Mouse (Mus musculus) right cerebral cortex, postnatal 25 days (tissue): ENCODE data around the gene Clca3a2.
"Not testable (repeated sequence)": the region's sequence is repeated elsewhere in the genome, so short reads cannot be mapped to it uniquely, and the experiment has no call there.

Experiments
- DNase-seq: peaks from one replicate; pipeline ENCODE4 v3.0.0; 2022

Clca3a2 gene

DNA sequence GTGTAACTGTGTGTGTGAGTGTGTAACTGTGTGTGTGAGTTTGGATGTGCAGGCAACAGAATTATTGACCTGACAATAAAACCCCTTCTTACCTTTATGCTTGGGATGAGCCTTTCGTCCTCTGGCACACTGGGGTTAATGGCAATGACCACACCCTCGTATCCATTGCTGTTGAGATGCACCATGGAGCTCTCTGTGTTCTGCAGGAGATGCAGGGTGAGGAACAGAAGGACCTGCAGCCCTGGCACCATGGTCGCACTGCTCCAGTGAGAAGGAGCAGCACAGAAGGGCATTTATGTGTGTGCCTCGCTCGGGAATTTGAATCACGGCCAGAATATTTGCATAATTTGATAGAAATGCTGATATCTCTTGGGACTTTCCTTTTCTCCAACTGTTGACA, at the start of gene Clca3a2:
Clca3a2 (minus strand) TSS at position 276 of the 400 bp plus-strand sequence.
- DNase-seq = not testable (repeated sequence)

DNA sequence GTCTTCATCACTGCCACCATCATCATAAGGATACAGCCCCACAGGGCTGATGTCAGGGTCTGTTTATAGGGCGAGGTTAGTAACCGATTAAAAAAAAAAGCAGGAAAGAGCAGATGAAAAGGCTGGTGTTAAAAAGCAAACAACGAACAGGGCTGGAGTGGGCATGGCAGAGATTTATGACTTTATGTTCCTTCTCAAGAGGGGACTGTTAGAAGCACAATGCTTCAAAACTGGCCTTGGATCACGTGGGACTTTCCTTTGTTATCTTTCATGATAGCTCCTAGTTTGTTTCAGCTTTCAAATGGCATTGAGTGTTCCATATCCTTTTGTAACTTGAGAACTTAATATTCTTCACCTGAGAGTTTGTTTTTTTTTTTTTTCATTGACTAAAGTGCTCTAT, 30.3 kb upstream of the Clca3a2 start:
- DNase-seq = no peak

DNA sequence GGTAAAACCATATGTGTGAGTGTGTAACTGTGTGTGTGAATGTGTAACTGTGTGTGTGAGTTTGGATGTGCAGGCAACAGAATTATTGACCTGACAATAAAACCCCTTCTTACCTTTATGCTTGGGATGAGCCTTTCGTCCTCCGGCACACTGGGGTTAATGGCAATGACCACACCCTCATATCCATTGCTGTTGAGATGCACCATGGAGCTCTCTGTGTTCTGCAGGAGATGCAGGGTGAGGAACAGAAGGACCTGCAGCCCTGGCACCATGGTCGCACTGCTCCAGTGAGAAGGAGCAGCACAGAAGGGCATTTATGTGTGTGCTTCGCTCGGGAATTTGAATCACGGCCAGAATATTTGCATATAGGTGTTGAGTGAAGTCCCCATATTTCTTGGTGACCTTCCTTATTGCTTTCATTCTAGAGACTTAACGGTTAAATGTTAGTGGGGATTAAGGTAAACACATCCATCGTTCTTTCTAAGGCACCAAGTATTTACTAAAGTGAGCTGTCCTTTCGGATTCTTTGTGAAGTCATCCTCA, 29.8 kb upstream of the Clca3a2 start, which contains the start of gene Clca3b:
Clca3b (minus strand) TSS at position 344 of the 543 bp plus-strand sequence.
- not testable (repeated sequence) for DNase-seq

DNA sequence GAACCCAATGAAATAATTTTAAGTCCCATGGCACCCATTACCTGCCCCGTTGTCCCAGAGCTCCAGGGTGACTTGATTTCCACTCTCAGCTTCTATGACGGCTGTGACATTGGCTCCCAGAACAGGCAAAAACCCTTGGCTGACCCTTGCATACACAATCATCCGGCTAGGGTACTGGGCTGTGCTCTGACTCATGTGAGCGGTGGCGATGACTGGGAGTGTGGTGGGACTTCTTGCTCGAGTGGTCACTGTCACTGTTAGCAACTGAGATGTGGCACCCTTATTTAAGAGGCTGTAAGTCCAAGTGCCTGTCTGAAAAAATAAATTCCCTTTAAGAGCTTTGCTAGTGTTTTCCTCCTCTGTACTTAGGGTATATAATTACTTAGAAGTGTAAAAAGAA, 8.0 kb upstream of the Clca3a2 start:
- no peak for DNase-seq

DNA sequence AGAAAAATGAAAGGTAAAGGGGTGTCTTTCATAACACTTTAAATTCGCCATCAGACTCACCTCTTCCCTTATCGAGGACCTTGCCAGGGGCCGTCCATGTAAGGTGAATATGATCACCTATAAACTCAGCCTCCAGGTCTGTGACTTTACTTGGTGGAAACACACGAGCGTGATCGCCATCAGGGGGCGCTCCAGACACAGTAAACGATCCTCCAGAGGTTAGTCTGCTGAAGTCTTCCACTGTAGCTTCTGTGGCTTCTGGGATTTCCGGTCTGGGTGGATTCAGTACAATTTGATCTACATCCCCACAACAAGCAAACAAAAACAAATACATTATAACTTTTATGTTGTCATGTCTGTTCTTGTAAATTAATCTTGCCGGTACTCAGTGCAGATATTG, 5.9 kb upstream of the Clca3a2 start:
- peak; percentile 77 for DNase-seq

DNA sequence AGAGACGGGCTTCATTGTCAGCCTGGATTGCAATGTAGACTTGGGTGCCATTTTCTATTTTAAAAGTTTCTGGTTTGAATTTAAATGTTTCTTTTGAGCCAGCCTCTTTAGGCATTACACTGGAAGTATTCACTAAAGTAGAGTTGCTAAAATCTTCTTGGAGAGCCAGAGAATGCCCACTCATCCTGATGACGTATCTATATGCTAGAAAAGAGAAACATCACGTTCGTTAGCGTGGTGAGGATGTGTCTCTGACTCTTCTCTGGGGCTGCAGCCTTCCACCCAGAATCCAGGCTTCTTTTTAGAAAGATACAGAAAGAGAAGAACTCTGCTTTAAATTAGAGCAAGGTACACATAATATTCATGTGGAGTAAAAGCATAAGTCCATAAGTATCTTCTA, 4.0 kb upstream of the Clca3a2 start:
- DNase-seq = no peak

DNA sequence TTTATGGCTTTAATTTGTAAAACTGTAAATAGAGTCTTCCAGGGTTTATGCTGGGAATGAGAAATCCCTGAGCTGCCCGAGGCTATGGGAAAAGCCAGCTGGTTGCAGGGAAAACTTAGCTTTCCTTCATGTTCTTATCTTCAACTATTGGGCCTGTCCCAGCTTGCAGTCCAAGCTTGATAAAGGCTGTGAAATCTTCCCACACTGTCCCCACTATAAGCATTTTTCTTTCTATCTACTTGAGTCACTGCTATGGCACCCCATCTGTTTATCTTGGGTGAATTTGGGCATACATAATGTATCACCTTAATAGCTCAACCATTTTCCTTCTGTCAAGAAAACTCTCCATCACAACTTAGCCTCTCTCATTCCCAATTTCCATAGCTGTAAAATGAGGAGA, 1.3 kb upstream of the Clca3a2 start:
- DNase-seq = no peak

DNA sequence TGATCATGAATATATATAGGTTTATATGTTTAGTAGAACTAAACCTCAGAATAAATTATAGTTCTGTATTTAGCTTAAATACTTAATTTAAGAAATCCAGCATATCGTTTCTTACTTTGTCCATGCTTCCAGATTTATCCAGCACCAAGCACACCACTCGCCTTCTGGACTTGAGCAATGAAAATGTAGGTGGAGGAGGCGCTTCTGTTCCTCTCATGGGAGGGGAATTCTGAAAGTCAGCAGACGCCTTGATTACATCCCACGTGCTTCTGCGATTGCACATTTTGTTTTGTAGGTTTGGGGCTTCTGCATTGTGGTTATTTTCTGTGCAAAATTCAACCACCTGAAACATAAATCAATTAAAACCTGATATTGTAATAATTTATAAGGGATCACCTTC, 6.0 kb downstream of the Clca3a2 start:
- DNase-seq = not testable (repeated sequence)

DNA sequence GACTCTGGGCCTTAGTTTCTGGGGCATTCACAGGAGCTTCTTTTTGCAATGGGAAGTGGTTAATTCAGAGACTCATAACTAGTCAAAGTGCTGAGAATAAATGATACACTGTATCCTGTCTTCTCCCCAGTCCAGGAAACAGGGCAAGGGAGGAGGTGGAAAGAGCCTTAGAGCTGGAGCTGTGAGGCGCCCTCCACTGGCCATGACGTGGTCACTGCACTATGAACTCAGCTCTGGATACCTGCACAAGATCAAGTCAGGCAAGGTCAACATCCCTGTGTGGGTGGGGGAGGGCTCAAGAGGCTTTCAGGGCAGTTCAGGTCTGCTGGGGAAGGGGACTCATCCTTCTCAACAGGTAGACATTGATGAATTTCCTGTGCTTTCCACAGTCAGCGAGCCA, 7.5 kb downstream of the Clca3a2 start:
- no peak for DNase-seq

DNA sequence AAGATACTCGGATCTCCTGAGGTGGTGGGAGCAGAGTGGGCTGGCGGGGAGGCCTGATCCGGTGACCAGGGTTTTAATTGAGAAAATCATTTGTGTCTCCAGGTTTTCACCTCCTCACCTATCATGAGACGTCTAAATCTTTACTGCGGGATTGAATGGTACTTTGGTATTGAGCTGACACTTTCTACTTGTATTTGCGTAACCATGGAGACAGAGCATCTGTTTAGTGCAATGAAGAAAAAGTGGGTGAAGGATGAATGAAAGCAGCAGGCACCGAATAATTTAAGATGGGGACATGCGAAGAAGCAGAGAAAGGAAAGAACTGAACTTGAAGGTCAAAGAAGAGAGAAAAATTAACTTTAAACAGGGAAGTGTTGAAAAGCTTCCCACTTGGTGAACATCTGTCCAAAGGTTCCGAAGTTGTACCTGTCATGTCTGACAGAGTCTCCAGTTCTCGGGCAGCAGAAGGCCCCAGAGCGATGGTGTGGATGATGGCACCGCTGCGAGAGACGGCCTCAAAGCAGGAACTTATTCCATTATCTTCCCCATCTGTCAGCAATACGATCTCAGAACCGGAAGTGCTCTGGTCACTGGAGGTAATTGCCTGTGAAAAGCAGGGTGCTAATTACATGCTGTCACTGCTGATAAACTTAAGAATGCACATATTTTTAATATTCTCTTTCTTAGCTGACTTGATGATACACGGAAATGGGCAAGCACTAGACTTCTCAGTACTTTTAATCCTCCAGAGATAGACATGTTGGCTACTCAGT, 11.0 kb downstream of the Clca3a2 start:
- not testable (repeated sequence) for DNase-seq

DNA sequence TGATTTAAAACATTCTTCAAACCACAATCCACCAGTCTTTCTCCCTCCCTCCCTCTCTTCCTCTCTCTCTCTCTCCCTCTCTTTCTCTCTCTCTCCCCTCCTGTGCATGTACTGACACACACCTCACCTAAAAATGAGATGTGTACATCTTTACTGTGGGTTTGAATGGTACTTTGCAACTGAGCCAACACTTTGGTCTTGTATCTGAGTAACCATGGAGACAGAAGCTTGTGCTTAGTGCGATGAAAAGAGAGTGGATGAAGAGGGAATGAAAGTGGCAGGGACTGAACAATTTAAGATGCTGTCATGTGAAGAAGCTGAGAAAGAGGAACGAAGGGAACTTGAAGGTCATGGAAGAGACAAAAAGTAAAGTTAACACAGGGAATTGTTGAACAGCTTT, 12.7 kb downstream of the Clca3a2 start:
- not testable (repeated sequence) for DNase-seq

DNA sequence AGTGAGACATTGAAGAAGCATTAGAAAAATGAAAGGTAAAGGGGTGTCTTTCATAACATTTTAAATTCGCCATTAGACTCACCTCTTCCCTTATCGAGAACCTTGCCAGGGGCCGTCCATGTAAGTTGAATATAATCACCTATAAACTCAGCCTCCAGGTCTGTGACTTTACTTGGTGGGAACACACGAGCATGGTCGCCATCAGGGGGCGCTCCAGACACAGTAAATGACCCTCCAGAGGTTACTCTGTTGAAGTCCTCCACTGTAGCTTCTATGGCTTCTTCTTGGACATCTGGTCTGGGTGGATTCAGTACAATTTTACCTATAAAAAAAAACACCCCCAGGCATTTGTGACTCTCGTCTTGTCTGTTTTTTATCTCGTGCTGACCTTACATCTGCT, 17.4 kb downstream of the Clca3a2 start:
- DNase-seq = no peak

DNA sequence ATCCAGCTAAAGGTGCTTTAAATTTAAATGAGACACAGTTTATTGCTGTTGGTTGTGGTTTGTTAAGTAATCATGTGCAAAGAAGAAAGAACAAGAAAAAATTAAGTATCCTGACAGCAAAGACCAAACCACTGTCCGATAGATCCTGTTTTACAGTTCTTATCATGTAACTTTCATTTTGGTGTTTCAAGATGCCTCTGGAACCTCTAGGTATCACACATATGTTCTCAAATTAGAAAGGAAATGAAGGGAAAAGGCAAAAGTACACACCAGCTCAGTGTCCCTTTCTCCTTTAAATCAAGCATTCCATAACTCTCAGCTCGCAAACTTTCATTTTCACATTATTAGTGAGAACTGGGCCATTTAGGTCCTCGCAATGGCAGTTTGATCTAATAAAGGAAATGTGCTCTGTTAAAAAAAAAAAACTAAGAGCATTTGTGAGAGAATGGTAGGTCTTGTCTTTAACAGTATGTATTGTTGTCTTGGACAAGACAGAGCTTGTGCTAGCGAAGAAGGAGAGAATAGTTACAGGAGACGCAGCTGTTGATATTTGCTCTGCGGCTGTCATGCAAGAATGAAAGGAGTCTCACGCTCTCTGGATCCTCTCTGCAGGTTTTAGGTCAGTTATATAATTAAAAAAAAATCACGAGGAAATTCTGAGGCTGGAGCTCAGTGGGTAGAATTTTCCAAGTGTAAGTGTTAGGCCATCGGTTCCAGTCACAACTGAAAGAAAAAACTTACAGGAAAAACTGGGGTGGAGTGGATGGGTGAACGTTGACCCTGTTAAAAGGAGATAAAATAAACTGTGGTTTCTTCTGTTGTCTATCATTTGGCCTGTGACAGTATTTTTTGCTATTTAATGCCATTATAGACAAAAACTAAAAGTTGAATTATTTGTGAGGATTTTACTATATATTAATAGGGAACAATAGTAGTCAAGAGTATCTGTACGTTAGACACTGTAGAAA, 33.8 kb downstream of the Clca3a2 start:
- DNase-seq = no peak

DNA sequence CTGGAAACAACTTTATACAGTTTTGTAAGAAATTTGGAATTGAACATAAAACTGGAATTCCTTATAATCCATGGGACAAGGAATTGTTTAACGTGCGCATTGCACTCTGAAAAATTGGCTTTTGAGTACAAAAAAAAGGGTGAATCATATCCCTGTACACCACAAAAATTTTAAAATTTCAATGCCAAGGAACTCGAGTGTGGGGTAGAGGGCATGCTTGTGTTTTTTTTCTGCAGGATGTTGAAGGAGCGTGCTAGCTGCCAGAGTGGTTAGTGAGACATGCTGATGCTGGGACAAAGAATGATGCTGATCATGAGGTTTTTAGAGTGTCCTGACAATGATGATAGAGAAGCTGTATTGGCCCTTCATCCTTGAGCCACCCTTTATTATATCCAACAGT, 54.1 kb downstream of the Clca3a2 start:
- no peak for DNase-seq

DNA sequence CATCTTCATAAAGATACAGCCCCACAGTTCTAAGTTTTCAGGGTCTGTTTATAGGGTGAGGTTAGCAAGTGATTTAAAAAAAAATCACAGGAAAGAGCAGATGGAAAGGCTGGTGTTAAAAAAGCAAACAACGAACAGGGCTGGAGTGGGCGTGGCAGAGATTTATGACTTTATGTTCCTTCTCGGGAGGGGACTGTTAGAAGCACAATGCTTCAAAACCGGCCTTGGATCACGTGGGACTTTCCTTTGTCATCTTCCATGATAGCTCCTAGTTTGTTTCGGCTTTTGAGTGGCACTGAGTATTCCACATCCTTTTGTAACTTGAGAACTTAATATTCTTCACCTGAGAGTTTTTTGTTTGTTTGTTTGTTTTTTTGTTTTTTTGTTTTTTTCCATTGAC, 57.8 kb downstream of the Clca3a2 start:
- DNase-seq = no peak

DNA sequence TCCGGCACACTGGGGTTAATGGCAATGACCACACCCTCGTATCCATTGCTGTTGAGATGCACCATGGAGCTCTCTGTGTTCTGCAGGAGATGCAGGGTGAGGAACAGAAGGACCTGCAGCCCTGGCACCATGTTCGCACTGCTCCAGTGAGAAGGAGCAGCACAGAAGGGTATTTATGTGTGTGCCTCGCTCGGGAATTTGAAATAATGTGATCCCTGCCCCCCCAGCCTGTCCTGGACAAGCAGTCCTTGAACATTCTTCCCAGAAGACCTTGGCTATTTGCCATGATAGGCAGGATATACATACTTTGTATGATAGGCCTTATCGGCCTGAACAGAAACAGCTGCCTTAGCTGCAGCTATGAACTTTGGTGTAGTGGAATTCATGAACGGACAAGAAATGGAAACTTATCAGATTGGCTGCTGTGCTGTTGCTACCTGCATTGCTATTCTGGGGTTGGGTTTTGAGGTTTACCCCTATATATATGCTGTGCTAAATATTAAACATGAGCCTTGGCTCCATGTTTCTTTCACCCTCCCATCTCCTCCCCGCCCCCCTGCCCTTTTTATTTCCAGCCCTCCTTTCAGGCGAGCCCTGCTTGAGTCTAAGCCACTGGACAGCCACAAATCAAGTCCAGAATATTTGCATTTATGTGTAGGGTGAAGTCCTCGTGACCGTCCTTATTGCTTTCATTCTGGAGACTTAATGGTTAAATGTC, 58.5 kb downstream of the Clca3a2 start, which contains the start of gene Clca3a1:
Clca3a1 (minus strand) TSS at position 386 of the 718 bp plus-strand sequence.
- DNase-seq = no peak

DNA sequence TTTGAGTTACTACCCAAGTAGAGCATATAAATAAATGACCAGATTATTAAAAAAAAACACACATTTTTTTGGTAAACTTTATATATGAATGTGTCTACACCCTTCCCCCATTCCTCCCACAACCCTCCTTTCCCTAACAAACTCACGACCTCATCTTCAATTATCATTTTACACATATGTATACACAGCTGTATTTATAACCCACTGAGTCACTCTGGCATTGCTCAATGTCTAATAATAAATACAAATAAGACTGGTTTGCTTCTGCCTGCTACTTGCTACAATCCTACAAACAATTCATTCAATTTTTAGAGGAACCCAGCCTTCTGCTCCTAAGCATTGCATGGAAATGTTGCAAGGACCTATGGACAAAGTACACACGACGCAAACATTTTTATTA, 59.6 kb downstream of the Clca3a2 start:
- DNase-seq = no peak

DNA sequence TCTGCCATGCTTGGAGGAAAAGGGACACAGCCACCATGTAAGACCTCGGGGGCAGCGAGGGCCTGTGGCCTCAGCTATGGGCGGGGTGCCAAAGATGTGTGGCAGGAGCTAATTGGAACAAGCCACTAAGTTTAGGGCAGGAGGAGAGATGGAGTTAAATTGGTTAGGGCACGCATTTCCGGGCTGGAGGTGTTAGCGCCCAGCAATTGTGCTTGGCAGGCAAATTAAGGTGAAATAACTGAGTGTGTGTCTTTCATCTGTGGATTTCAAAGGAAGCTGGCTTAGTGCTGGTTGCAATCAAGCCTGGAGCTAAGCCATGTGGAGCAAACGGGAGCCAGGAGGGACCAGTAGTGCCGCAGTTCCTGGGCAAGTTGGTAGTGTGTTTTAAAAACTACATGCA, 63.2 kb downstream of the Clca3a2 start:
- not testable (repeated sequence) for DNase-seq

DNA sequence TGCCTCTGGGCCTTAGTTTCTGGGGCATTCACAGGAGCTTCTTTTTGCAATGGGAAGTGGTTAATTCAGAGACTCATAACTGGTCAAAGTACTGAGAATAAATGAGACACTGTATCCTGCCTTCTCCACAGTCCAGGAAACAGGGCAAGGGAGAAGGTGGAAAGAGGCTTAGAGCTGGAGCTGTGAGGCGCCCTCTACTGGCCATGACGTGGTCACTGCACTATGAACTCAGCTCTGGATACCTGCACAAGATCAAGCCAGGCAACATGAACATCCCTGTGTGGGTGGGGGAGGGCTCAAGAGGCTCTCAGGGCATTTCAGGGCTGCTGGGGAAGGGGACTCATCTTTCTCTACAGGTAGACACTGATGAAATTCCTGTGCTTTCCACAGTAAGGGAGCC, 66.2 kb downstream of the Clca3a2 start:
- no peak for DNase-seq

DNA sequence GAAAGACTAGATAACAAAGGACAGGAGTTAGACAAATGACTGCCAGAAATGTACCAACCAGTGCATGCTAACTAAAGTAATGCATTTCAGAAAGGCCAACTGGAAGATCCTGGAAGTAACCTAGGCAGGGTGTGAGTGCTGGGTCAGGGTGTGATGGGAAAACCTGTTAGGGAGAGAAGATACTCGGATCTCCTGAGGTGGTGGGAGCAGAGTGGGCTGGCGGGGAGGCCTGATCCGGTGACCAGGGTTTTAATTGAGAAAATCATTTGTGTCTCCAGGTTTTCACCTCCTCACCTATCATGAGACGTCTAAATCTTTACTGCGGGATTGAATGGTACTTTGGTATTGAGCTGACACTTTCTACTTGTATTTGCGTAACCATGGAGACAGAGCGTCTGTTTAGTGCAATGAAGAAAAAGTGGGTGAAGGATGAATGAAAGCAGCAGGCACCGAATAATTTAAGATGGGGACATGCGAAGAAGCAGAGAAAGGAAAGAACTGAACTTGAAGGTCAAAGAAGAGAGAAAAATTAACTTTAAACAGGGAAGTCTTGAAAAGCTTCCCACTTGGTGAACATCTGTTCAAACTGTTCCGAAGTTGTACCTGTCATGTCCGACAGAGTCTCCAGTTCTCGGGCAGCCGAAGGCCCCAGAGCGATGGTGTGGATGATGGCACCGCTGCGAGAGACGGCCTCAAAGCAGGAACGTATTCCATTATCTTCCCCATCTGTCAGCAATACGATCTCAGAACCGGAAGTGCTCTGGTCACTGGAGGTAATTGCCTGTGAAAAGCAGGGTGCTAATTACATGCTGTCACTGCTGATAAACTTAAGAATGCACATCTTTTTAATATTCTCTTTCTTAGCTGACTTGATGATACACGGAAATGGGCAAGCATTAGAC, 70.0 kb downstream of the Clca3a2 start:
- DNase-seq = not testable (repeated sequence)

DNA sequence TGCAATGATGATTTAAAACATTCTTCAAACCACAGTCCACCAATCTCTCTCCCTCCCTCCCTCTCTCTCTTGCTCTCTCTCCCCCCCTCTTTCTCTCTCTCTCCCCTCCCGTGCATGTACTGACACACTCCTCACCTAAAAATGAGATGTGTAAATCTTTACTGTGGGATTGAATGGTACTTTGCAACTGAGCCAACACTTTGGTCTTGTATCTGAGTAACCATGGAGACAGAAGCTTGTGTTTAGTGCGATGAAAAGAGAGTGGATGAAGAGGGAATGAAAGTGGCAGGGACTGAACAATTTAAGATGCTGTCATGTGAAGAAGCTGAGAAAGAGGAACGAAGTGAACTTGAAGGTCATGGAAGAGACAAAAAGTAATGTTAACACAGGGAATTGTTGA, 71.6 kb downstream of the Clca3a2 start:
- not testable (repeated sequence) for DNase-seq
